Mouse (Mus musculus): ENCODE results near the gene Sap30. TPM values are rescaled to one million over a fixed set of nuclear protein-coding genes. Genes with fewer than 3 reads are reported as not detected.
A peak's percentile ranks its signal among the peaks of the same experiment; 100 is the strongest.

The Sap30 gene
- total and polyA plus RNA-seq, 2 experiments from 2014 or later = 20.8 to 22.1 TPM

GRCm38 (mm10) chr8:57486491-57487440 is 894 bp downstream of the Sap30 start:
- peak; percentile 8 for ATAC-seq

GRCm38 (mm10) chr8:57480606-57481005 is 7.1 kb downstream of the Sap30 start:
- TF ChIP-seq CTCF (IDR thresholded peaks at IDR 0.05; ENCODE audit: low read depth) = no peak
- no peak for DNase-seq (ENCODE audit: low spot score)
- WGBS = 84% methylated on average over 4 of the region's 4 CpGs
- Histone ChIP-seq H3K9ac (replicated peaks; ENCODE audit: low read length) (no peak overlapping the region), H3K4me1 (ENCODE audit: insufficient read depth, low read length) (peaks cover 2% of the 10 kb centered on the region; the same call in 1 of the 2 replicates), H3K4me3 (ENCODE audit: low read length) (no peak overlapping the region), H3K27ac (no peak overlapping the region), H3K4me2 (ENCODE audit: low read depth, low read length) (no peak overlapping the region), H3K36me3 (ENCODE audit: insufficient read depth, low read length) (peaks cover 7% of the 10 kb centered on the region; the same call in 1 of the 2 replicates), H3K27me3 (ENCODE audit: insufficient read depth, low read length) (no peaks in the 10 kb centered on the region), H3K9me3 (ENCODE audit: low read length) (no peaks in the 10 kb centered on the region)
- ATAC-seq = no peak

More at GRCm38 (mm10) chr8:57486491-57487440, 894 bp downstream of the Sap30 start:
- H3K36me3 ChIP-seq (ENCODE audit: insufficient read depth, low read length) = peaks cover 6% of the 10 kb centered on the region; the same call in 1 of the 2 replicates
- H3K4me1 ChIP-seq (ENCODE audit: insufficient read depth, low read length) = peaks cover 2% of the 10 kb centered on the region; the same call in 1 of the 2 replicates
- DNase-seq (ENCODE audit: low spot score) = peak; percentile 63
- no peaks in the 10 kb centered on the region for H3K27me3 ChIP-seq (ENCODE audit: insufficient read depth, low read length)
- H3K9ac ChIP-seq (replicated peaks; ENCODE audit: low read length) = peak overlapping the region; percentile 75
- H3K9me3 ChIP-seq (ENCODE audit: low read length) = no peaks in the 10 kb centered on the region
- peak overlapping the region; percentile 87 for H3K27ac ChIP-seq
- WGBS = under 1% methylated on average over 54 of the region's 54 CpGs
- peak overlapping the region; percentile 78 for H3K4me3 ChIP-seq (ENCODE audit: low read length)
- H3K4me2 ChIP-seq (ENCODE audit: low read depth, low read length) = peak overlapping the region; percentile 71
- no peak; the same call in 1 of the 2 replicates for TF ChIP-seq CTCF (IDR thresholded peaks at IDR 0.05; ENCODE audit: low read depth)

GRCm38 (mm10) chr8:57479700-57480099 is 8.0 kb downstream of the Sap30 start:
- ATAC-seq (no peak), DNase-seq (ENCODE audit: low spot score) (no peak)
- peaks cover 7% of the 10 kb centered on the region; the same call in 1 of the 2 replicates for H3K36me3 ChIP-seq (ENCODE audit: insufficient read depth, low read length)
- no peaks in the 10 kb centered on the region for H3K27me3 ChIP-seq (ENCODE audit: insufficient read depth, low read length)
- H3K4me1 ChIP-seq (ENCODE audit: insufficient read depth, low read length) = no peaks in the 10 kb centered on the region
- H3K4me3 ChIP-seq (ENCODE audit: low read length) = no peak overlapping the region
- H3K9me3 ChIP-seq (ENCODE audit: low read length) = no peaks in the 10 kb centered on the region
- TF ChIP-seq CTCF (IDR thresholded peaks at IDR 0.05; ENCODE audit: low read depth) = no peak
- H3K4me2 ChIP-seq (ENCODE audit: low read depth, low read length) = no peak overlapping the region
- H3K27ac ChIP-seq = no peak overlapping the region
- WGBS = 95% methylated on average over 8 of the region's 8 CpGs
- no peak overlapping the region for H3K9ac ChIP-seq (replicated peaks; ENCODE audit: low read length)

- Histone ChIP-seq H3K9me3 (ENCODE audit: low read length) (no peaks in the 10 kb centered on the region), H3K36me3 (ENCODE audit: insufficient read depth, low read length) (peaks cover 7% of the 10 kb centered on the region; the same call in 1 of the 2 replicates), H3K4me3 (ENCODE audit: low read length) (no peak overlapping the region), H3K9ac (replicated peaks; ENCODE audit: low read length) (no peak overlapping the region), H3K27ac (no peak overlapping the region), H3K4me1 (ENCODE audit: insufficient read depth, low read length) (no peaks in the 10 kb centered on the region), H3K4me2 (ENCODE audit: low read depth, low read length) (no peak overlapping the region), H3K27me3 (ENCODE audit: insufficient read depth, low read length) (no peaks in the 10 kb centered on the region)
- TF ChIP-seq CTCF (IDR thresholded peaks at IDR 0.05; ENCODE audit: low read depth) = no peak
- WGBS = 80% methylated on average over 3 of the region's 3 CpGs
- DNase-seq (ENCODE audit: low spot score) (no peak), ATAC-seq (no peak)
Measured at GRCm38 (mm10) chr8:57478406-57478805, 9.3 kb downstream of the Sap30 start.

- no peaks in the 10 kb centered on the region for H3K36me3 ChIP-seq (ENCODE audit: insufficient read depth, low read length)
- DNase-seq (ENCODE audit: low spot score) (no peak), ATAC-seq (no peak)
- no peaks in the 10 kb centered on the region for H3K9me3 ChIP-seq (ENCODE audit: low read length)
- no peaks in the 10 kb centered on the region for H3K27me3 ChIP-seq (ENCODE audit: insufficient read depth, low read length)
- 78% methylated on average over 6 of the region's 6 CpGs for WGBS
- H3K4me1 ChIP-seq (ENCODE audit: insufficient read depth, low read length) = no peaks in the 10 kb centered on the region
- H3K27ac ChIP-seq = no peak overlapping the region
- H3K9ac ChIP-seq (replicated peaks; ENCODE audit: low read length) = no peak overlapping the region
- no peak overlapping the region for H3K4me2 ChIP-seq (ENCODE audit: low read depth, low read length)
- no peak overlapping the region for H3K4me3 ChIP-seq (ENCODE audit: low read length)
- no peak for TF ChIP-seq CTCF (IDR thresholded peaks at IDR 0.05; ENCODE audit: low read depth)
Measured at GRCm38 (mm10) chr8:57473751-57474150, 13.9 kb downstream of the Sap30 start.

GRCm38 (mm10) chr8:57470863-57471262 is 16.8 kb downstream of the Sap30 start:
- H3K27ac ChIP-seq = no peak overlapping the region
- DNase-seq (ENCODE audit: low spot score) = no peak
- H3K4me1 ChIP-seq (ENCODE audit: insufficient read depth, low read length) = no peaks in the 10 kb centered on the region
- H3K27me3 ChIP-seq (ENCODE audit: insufficient read depth, low read length) = no peaks in the 10 kb centered on the region
- no peak overlapping the region for H3K9ac ChIP-seq (replicated peaks; ENCODE audit: low read length)
- TF ChIP-seq CTCF (IDR thresholded peaks at IDR 0.05; ENCODE audit: low read depth) = no peak
- H3K4me2 ChIP-seq (ENCODE audit: low read depth, low read length) = no peak overlapping the region
- no peak for ATAC-seq
- no peak overlapping the region for H3K4me3 ChIP-seq (ENCODE audit: low read length)
- 91% methylated on average over 5 of the region's 5 CpGs for WGBS
- H3K9me3 ChIP-seq (ENCODE audit: low read length) = no peaks in the 10 kb centered on the region
- H3K36me3 ChIP-seq (ENCODE audit: insufficient read depth, low read length) = no peaks in the 10 kb centered on the region
